Mouse (Mus musculus) brain, embryonic 14.5 days (tissue): Measurements from ENCODE around the gene Slamf9. TPM values are rescaled to one million over a fixed set of nuclear protein-coding genes. Genes with fewer than 3 reads are reported as not detected.

Experiments
- DNase-seq: peaks from one replicate; pipeline ENCODE4 v3.0.0-alpha.2; 2011; ENCODE audit warnings: low read depth
- CTCF ChIP-seq: fragments of 200-500 bp; IDR thresholded peaks from 2 replicates; pipeline ENCODE4 v1.5.1; 2012; ENCODE audit warnings: inconsistent platforms, mild to moderate bottlenecking, moderate library complexity, borderline replicate concordance; ENCODE audit not compliant: insufficient read depth, insufficient read length; ENCODE audit errors: extremely low read depth
- POLR2A ChIP-seq: fragments of 200-500 bp; IDR thresholded peaks from 2 replicates; pipeline ENCODE4 v1.6.1; 2012; ENCODE audit warnings: mild to moderate bottlenecking, inconsistent platforms, borderline replicate concordance; ENCODE audit not compliant: poor library complexity, insufficient read depth, insufficient read length, severe bottlenecking; ENCODE audit errors: extremely low read depth
- polyA plus RNA-seq: library from polyadenylated mRNA; depleted of rRNA; stranded (reverse); fragments of >200 nt; gene quantifications from 2 replicates; pipeline ENCODE4 v1.2.3, GENCODE M21; 2012

Gene Slamf9
- polyA plus RNA-seq, 1 experiment: 0.18 TPM

DNA sequence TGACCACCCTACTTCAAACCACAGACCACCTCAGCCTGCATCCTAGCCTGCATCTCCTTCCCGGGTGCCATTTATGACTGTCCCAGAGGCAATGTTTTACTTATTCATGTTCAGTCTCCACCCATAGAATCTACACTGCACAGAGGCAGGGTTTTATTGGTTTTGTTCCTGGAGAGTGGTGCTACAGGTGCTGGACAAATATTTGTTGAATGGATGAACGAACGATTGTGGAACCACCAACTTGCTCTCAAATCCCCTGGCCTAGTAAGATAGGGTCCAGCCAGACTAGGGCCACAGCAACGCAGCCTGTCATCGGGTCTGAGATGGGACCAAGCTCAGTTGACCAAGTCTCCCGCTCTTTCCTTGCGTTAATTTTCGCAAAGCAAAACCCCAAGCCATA lies 34.8 kb downstream of the Slamf9 start:
- DNase-seq: no peak
- TF ChIP-seq POLR2A (no peak), CTCF (no peak)

DNA sequence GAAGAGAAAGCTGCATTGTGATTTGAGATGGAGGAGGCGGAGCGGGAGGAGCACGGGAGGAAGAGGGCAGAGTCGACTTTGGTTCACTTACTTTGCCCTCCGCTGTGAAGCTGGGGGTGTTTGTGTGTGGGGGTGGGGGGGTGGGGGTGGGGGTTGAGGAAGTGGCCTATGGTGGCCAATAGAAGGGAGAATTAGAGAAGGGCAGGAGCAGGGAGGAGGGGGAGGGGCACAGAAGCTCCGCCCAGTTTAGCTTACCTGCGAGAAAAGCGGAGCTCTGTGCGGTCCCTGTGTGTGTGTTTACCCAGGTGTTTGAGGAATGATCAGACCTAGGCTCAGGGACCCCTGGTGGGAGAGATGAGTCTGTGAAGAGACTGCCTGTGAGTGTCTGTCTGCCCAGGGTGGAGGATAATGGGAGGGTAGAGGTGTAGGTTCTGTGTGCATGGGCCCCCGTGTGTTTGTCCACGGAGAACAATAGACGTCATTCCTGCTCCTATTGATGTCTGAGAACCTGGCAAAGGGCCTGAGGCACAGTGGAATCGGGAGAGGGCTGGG lies 35.3 kb downstream of the Slamf9 start:
- no peak for DNase-seq
- TF ChIP-seq CTCF: no peak
- TF ChIP-seq POLR2A: no peak

DNA sequence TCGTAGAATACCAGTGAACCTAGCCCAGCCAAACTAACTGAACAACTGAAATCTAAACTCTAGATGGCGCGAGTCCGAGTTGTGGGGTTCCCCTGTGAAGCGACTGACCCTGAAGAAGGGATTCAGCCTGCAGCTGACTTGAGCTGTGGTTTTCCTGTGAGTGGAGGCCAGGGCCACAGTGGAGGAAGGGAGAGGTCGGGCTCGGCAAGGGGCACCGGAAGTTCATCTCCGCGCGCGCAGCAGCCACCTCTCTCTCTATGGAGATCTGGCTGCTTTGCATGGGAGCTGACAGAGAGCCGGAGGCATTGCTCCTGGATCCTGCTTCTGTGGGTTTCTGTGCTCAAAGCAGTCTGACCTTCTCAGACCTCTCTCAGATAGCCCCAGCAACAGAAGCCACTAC lies 37.8 kb downstream of the Slamf9 start:
- TF ChIP-seq CTCF: no peak
- no peak for TF ChIP-seq POLR2A
- DNase-seq: no peak

DNA sequence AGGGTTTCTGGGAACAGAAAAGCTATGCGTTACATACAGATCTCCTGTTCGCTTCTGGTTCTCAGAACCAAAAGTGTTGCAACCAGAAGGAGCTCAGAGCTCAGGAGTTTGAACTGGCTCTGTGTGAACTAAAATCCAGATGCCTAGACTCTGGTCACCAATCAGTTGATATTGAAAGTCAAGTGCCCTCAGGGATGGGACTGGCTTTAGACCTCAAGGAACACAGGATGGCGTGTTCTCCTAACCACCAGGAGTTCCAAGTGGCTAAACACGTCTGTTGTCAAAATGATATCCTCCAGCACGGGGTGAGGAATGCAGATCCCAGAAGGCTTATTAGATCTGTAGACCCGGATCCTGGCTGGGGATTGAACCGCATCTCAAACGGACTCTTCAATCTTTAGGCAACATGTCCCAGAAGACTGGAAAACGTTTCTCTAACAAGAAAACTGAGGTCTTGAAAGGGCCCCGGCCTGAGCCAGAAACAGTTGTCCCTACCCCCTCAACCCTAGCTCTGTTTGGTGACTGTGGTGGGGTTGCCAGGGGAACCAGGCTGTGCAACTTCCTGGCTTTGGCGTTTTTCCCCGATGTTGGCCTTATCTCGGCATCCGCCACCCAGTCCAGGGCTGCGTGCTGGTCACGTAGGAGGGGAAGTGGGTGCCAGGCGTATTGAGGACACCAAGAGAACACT lies 38.5 kb downstream of the Slamf9 start:
- TF ChIP-seq POLR2A: no peak
- TF ChIP-seq CTCF: no peak
- no peak for DNase-seq

DNA sequence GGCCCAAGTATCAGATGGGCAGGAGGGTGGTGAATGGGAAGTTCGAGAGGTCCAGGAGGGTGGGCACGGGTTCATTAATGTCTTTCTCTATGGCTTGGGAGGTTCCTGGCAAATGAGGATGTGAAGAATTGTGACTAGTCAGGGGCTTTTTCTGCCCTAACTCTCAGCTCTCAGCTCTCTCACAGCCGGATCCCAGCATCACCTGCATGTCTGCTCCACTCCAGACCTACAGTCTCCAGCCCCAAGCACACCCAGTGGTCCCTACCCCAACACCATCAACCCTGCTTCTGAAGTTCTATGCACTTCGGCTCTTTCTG lies 39.0 kb downstream of the Slamf9 start:
- DNase-seq: no peak
- TF ChIP-seq POLR2A (no peak), CTCF (no peak)

DNA sequence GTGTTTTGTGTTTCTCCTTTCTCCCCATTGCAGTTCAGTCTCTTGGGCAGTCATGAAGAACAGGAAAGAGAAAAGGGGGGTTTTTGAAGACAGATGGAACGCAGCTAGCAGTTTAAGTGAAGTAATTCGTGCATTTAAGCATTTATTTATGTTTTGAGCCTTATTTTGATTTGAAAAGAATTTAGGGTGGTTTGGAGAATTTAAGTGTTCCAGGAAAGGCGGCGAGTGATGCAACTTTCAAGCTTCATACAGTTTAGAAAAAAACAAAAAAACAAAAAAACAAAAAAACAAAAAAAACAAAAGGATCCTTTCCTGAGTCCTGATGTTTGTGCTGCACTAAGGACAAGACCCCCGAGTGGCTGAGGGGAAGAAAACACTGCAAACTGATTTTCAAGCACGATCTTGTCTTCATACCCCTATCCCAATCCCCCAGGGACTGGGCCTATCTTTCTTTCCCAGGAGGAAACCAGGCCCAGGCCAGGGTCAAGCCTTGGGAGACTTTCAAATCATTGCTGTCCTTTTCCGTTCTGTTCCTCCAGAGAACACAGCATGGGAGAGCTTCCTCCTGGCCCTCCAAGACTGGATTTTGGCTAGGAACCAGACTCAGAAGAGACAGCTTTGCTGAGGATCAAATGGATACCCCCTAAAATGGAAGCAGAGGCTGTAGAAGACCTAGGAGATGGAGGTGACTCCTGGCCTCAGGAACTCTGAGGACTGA lies 39.6 kb downstream of the Slamf9 start:
- DNase-seq: no peak
- TF ChIP-seq CTCF (no peak), POLR2A (no peak)

DNA sequence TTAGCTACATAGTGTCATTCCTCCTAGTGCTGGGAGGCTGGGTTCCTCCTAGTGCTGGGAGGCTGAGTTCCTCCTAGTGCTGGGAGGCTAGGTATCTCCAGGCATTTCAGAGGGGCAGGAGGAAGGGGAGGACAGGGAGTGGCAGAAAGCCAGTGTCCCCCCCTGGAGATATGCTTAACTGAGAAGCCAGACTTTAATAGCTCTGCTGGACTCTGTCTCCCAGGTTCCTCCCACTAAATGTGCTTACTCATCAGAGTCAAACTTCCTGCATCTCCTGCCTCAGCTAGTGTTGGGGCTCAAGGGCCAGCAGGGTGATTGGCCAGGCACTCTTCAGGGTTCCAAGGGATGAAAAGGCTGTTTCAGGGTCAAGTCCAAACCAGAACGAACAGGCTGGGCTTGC lies 40.2 kb downstream of the Slamf9 start:
- no peak for TF ChIP-seq POLR2A
- no peak for TF ChIP-seq CTCF
- DNase-seq: no peak

DNA sequence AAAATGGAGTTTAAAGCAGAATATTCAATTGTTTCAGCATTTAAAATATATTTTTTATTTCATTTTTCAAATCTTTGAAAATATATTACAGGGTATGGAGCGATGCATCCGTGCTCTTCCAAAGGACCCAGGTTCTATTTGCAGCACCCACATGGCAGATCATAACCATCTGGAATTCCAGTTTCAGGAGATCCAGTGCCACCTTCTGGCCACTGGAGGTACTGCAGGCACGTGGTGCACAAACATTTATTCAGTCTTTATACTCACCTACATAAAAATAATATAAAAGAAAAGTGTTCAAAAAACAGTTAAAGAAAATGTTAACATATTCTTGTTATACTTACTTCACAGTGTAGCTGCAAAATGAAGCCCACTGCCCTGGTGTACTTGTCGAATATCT lies 42.9 kb downstream of the Slamf9 start:
- peak; percentile 51; the same call in 1 of the 2 replicates for TF ChIP-seq CTCF
- no peak for TF ChIP-seq POLR2A
- DNase-seq: no peak

DNA sequence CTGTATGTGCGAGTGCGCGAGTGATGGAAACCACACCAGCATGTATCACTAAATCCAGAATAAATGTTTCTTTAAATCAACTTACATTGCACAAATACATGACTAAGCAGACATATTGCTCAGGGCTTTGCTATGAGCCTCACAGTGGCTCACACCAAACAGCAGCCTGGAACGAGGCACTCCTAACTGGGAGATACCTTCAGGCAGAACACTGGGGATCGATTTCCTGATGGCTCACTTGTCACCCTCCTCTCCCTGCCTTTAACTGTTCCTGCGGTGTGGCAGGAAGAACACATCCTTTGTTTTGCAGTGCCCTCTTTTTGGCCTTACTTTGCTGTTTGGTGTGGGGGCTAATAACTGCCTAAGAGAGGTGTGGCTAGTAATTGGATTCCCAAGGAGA lies 44.5 kb downstream of the Slamf9 start:
- TF ChIP-seq POLR2A: no peak
- no peak for TF ChIP-seq CTCF

DNA sequence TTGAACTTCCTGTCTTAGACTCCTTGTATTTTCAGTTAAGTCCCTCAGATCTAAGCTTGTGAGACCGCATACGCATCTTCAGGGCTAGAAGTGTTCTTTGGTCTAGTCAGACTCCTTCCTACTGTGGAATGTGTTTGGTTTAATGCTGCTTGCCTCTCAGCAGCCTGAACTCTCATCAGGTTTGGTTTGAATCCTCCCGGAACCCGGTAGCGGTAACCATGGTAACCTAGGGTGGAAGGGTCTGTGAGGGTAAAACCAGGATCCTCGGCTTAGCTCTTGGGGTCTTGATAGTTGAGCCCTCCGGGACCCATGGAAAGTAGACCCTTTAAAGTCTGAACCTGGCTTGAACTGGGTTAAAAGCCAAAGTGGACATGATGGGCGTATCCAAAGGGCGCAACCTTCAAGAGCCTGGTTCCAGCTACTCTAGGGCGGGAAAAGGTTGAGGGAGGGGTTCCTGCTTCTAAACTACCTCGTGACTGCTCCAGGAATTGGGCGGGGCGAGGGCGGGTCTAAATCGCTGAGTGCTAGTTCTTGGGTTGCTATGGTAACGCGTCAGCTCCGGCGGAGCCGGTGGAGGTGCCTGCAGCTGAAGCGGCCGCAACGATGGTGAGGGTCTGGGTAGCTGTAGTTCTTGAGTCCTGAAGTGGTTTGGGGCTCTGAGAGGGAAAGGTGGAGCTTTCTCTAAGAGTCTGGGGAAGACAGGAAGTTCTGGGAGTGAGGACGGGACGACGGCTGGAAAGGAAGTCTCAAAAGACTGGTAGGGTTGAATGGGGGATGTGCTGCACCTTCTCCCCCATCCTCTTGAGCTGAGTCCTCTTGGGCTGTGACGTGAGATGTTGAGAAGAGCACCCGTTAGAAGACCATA lies 45.6 kb downstream of the Slamf9 start, which contains the start of gene Cfap45:
Gene Cfap45, plus strand, starts transcription at position 226 of the 865 bp plus-strand sequence.
- no peak for TF ChIP-seq POLR2A
- TF ChIP-seq CTCF: no peak
- DNase-seq: peak; percentile 96

More for the DNA sequence above, 44.5 kb downstream of the Slamf9 start:
- no peak for DNase-seq

DNA sequence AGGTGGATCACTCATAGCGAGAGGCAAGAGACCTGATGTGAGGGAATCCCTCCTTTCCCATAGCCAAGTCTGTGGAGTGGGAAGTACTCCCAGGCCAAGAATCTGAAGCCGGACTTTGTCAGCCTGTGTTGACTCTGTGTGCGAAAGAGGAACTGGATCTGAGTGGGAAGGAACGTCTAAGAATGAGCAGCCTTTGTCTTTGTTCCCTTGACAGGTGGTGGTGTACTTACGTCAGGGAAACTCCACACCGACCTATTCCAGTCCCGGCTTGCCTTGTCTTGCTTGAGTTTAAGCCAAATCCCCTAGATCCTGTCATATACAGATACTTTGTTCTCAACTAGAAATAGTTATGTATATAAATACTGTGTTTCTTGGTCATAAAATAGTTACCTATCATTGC lies 47.4 kb downstream of the Slamf9 start:
- no peak for TF ChIP-seq POLR2A
- TF ChIP-seq CTCF: no peak
- DNase-seq: no peak
